Mouse (Mus musculus): ENCODE measurements around the gene Fbxl17. TPM values are rescaled to one million over a fixed set of nuclear protein-coding genes. Genes with fewer than 3 reads are reported as not detected.

Gene Fbxl17
- polyA plus RNA-seq, 1 experiment from 2014 or later = 3.7 TPM

GRCm38 (mm10) chr17:63369631-63370310, 130.0 kb downstream of the Fbxl17 start:
- Histone ChIP-seq H3K27ac (replicated peaks) (no peak overlapping the region), H3K9me3 (replicated peaks) (no peaks in the 10 kb centered on the region), H3K36me3 (no peaks in the 10 kb centered on the region), H3K4me3 (no peak overlapping the region), H3K27me3 (ENCODE audit: low read depth, poor library complexity, severe bottlenecking) (no peaks in the 10 kb centered on the region), H3K4me1 (no peaks in the 10 kb centered on the region)
- DNase-seq (ENCODE audit: low spot score) = no peak
- WGBS = 76% methylated on average over 8 of the region's 8 CpGs

GRCm38 (mm10) chr17:63367476-63367875, 132.3 kb downstream of the Fbxl17 start:
- no peaks in the 10 kb centered on the region for H3K36me3 ChIP-seq
- H3K4me1 ChIP-seq = no peaks in the 10 kb centered on the region
- H3K9me3 ChIP-seq (replicated peaks) = no peaks in the 10 kb centered on the region
- no peak overlapping the region for H3K27ac ChIP-seq (replicated peaks)
- H3K27me3 ChIP-seq (ENCODE audit: low read depth, poor library complexity, severe bottlenecking) = no peaks in the 10 kb centered on the region
- H3K4me3 ChIP-seq = no peak overlapping the region
- DNase-seq (ENCODE audit: low spot score) = no peak
- WGBS = 91% methylated on average over 6 of the region's 6 CpGs

GRCm38 (mm10) chr17:63366045-63366444, 133.8 kb downstream of the Fbxl17 start:
- H3K4me1 ChIP-seq = no peaks in the 10 kb centered on the region
- WGBS = 80% methylated on average over 11 of the region's 11 CpGs
- no peak overlapping the region for H3K27ac ChIP-seq (replicated peaks)
- no peak for DNase-seq (ENCODE audit: low spot score)
- no peaks in the 10 kb centered on the region for H3K27me3 ChIP-seq (ENCODE audit: low read depth, poor library complexity, severe bottlenecking)
- H3K36me3 ChIP-seq = no peaks in the 10 kb centered on the region
- no peak overlapping the region for H3K4me3 ChIP-seq
- H3K9me3 ChIP-seq (replicated peaks) = no peaks in the 10 kb centered on the region

GRCm38 (mm10) chr17:63364605-63365004, 135.2 kb downstream of the Fbxl17 start:
- no peak overlapping the region for H3K4me3 ChIP-seq
- DNase-seq (ENCODE audit: low spot score) = no peak
- H3K9me3 ChIP-seq (replicated peaks) = no peaks in the 10 kb centered on the region
- no peaks in the 10 kb centered on the region for H3K27me3 ChIP-seq (ENCODE audit: low read depth, poor library complexity, severe bottlenecking)
- no peaks in the 10 kb centered on the region for H3K36me3 ChIP-seq
- no peaks in the 10 kb centered on the region for H3K4me1 ChIP-seq
- WGBS = 93% methylated on average over 7 of the region's 7 CpGs
- H3K27ac ChIP-seq (replicated peaks) = no peak overlapping the region

GRCm38 (mm10) chr17:63362196-63362595, 137.6 kb downstream of the Fbxl17 start:
- WGBS = 91% methylated on average over 3 of the region's 3 CpGs
- no peaks in the 10 kb centered on the region for H3K36me3 ChIP-seq
- H3K4me1 ChIP-seq = 0 out of 2 replicates have a peak, but pooled peaks cover 3% of the 10 kb centered on the region
- H3K27ac ChIP-seq (replicated peaks) = no peak overlapping the region
- no peak for DNase-seq (ENCODE audit: low spot score)
- H3K4me3 ChIP-seq = no peak overlapping the region
- H3K27me3 ChIP-seq (ENCODE audit: low read depth, poor library complexity, severe bottlenecking) = no peaks in the 10 kb centered on the region
- H3K9me3 ChIP-seq (replicated peaks) = no peaks in the 10 kb centered on the region

GRCm38 (mm10) chr17:63361679-63362078, 138.1 kb downstream of the Fbxl17 start:
- 92% methylated on average over 9 of the region's 9 CpGs for WGBS
- 0 out of 2 replicates have a peak, but pooled peaks cover 3% of the 10 kb centered on the region for H3K4me1 ChIP-seq
- no peak for DNase-seq (ENCODE audit: low spot score)

GRCm38 (mm10) chr17:63358837-63359236, 141.0 kb downstream of the Fbxl17 start:
- WGBS = 63% methylated on average over 1 of the region's 1 CpGs
- Histone ChIP-seq H3K4me1 (0 out of 2 replicates have a peak, but pooled peaks cover 3% of the 10 kb centered on the region), H3K4me3 (no peak overlapping the region), H3K9me3 (replicated peaks) (no peaks in the 10 kb centered on the region), H3K27me3 (ENCODE audit: low read depth, poor library complexity, severe bottlenecking) (no peaks in the 10 kb centered on the region), H3K36me3 (no peaks in the 10 kb centered on the region), H3K27ac (replicated peaks) (no peak overlapping the region)
- no peak for DNase-seq (ENCODE audit: low spot score)

More at GRCm38 (mm10) chr17:63361679-63362078, 138.1 kb downstream of the Fbxl17 start:
- no peaks in the 10 kb centered on the region for H3K27me3 ChIP-seq (ENCODE audit: low read depth, poor library complexity, severe bottlenecking)
- no peaks in the 10 kb centered on the region for H3K36me3 ChIP-seq
- H3K9me3 ChIP-seq (replicated peaks) = no peaks in the 10 kb centered on the region
- H3K4me3 ChIP-seq = no peak overlapping the region
- H3K27ac ChIP-seq (replicated peaks) = no peak overlapping the region

GRCm38 (mm10) chr17:63356202-63356601, 143.6 kb downstream of the Fbxl17 start:
- 86% methylated on average over 3 of the region's 3 CpGs for WGBS
- H3K4me3 ChIP-seq = no peak overlapping the region
- no peak for DNase-seq (ENCODE audit: low spot score)

GRCm38 (mm10) chr17:63352634-63353195, 147.1 kb downstream of the Fbxl17 start:
- Histone ChIP-seq H3K36me3 (0 out of 2 replicates have a peak, but pooled peaks cover 2% of the 10 kb centered on the region), H3K9me3 (replicated peaks) (no peaks in the 10 kb centered on the region), H3K4me1 (0 out of 2 replicates have a peak, but pooled peaks cover 6% of the 10 kb centered on the region), H3K27me3 (ENCODE audit: low read depth, poor library complexity, severe bottlenecking) (no peaks in the 10 kb centered on the region), H3K4me3 (no peak overlapping the region), H3K27ac (replicated peaks) (no peak overlapping the region)
- 93% methylated on average over 6 of the region's 6 CpGs for WGBS
- no peak for DNase-seq (ENCODE audit: low spot score)

More at GRCm38 (mm10) chr17:63356202-63356601, 143.6 kb downstream of the Fbxl17 start:
- Histone ChIP-seq H3K4me1 (0 out of 2 replicates have a peak, but pooled peaks cover 6% of the 10 kb centered on the region), H3K27me3 (ENCODE audit: low read depth, poor library complexity, severe bottlenecking) (no peaks in the 10 kb centered on the region), H3K36me3 (no peaks in the 10 kb centered on the region), H3K27ac (replicated peaks) (no peak overlapping the region), H3K9me3 (replicated peaks) (no peaks in the 10 kb centered on the region)

- Histone ChIP-seq H3K4me1 (0 out of 2 replicates have a peak, but pooled peaks cover 6% of the 10 kb centered on the region), H3K36me3 (peaks cover 11% of the 10 kb centered on the region), H3K27me3 (ENCODE audit: low read depth, poor library complexity, severe bottlenecking) (no peaks in the 10 kb centered on the region), H3K9me3 (replicated peaks) (no peaks in the 10 kb centered on the region), H3K27ac (replicated peaks) (no peak overlapping the region), H3K4me3 (no peak overlapping the region)
- 79% methylated on average over 2 of the region's 2 CpGs for WGBS
- DNase-seq (ENCODE audit: low spot score) = no peak
Observed at GRCm38 (mm10) chr17:63351682-63352081, 148.1 kb downstream of the Fbxl17 start.

GRCm38 (mm10) chr17:63350876-63351509, 148.8 kb downstream of the Fbxl17 start:
- WGBS = 79% methylated on average over 4 of the region's 4 CpGs
- no peak for DNase-seq (ENCODE audit: low spot score)

GRCm38 (mm10) chr17:63344101-63344500, 155.7 kb downstream of the Fbxl17 start:
- Histone ChIP-seq H3K4me1 (no peaks in the 10 kb centered on the region), H3K27ac (replicated peaks) (no peak overlapping the region), H3K4me3 (no peak overlapping the region), H3K36me3 (peaks cover 14% of the 10 kb centered on the region), H3K27me3 (ENCODE audit: low read depth, poor library complexity, severe bottlenecking) (no peaks in the 10 kb centered on the region), H3K9me3 (replicated peaks) (no peaks in the 10 kb centered on the region)
- WGBS = 85% methylated on average over 5 of the region's 5 CpGs
- DNase-seq (ENCODE audit: low spot score) = no peak

More at GRCm38 (mm10) chr17:63350876-63351509, 148.8 kb downstream of the Fbxl17 start:
- 0 out of 2 replicates have a peak, but pooled peaks cover 6% of the 10 kb centered on the region for H3K4me1 ChIP-seq
- H3K4me3 ChIP-seq = no peak overlapping the region
- H3K36me3 ChIP-seq = peaks cover 14% of the 10 kb centered on the region
- no peak overlapping the region for H3K27ac ChIP-seq (replicated peaks)
- H3K9me3 ChIP-seq (replicated peaks) = no peaks in the 10 kb centered on the region
- H3K27me3 ChIP-seq (ENCODE audit: low read depth, poor library complexity, severe bottlenecking) = no peaks in the 10 kb centered on the region

- Histone ChIP-seq H3K27ac (replicated peaks) (no peak overlapping the region), H3K4me3 (no peak overlapping the region), H3K27me3 (ENCODE audit: low read depth, poor library complexity, severe bottlenecking) (no peaks in the 10 kb centered on the region), H3K4me1 (no peaks in the 10 kb centered on the region), H3K36me3 (peaks cover 14% of the 10 kb centered on the region), H3K9me3 (replicated peaks) (no peaks in the 10 kb centered on the region)
- 94% methylated on average over 4 of the region's 4 CpGs for WGBS
- DNase-seq (ENCODE audit: low spot score) = no peak
Observed at GRCm38 (mm10) chr17:63343076-63343475, 156.7 kb downstream of the Fbxl17 start.

All from midbrain, embryonic 10.5 days (tissue).